Mouse (Mus musculus) ES-E14 (cell line): ENCODE results near the gene Nolc1.

Source experiments
- MAFK ChIP-seq: IDR thresholded peaks from 2 replicates; pipeline ENCODE4 v1.6.1; 2014; ENCODE audit warnings: mild to moderate bottlenecking, low read depth, low read length, inconsistent platforms; ENCODE audit not compliant: insufficient read depth
- ZC3H11A ChIP-seq: IDR thresholded peaks from 2 replicates; pipeline ENCODE4 v1.6.1; 2012; ENCODE audit warnings: low read depth, mild to moderate bottlenecking, inconsistent platforms, low read length, borderline replicate concordance

GRCm38 (mm10) chr19:46041933-46042475, 33.7 kb upstream of the Nolc1 start:
- TF ChIP-seq ZC3H11A (no peak), MAFK (no peak)
